Mouse (Mus musculus) hematopoietic stem cell, adult 5-6 weeks (primary cell): ENCODE measurements around the gene Vps37c. TPM values are rescaled to one million over a fixed set of nuclear protein-coding genes. Genes with fewer than 3 reads are reported as not detected.

Source experiments
- ATAC-seq, 2 experiments: fragments of 125-278 bp in 1 of 2; replicated peaks in 1 of 2; 2 replicates each; pipeline ENCODE4 v1.8.0; 2016 to 2017; ENCODE audit warnings: inconsistent platforms in 2 of 2, mild to moderate bottlenecking in 2 of 2, moderate number of reproducible peaks in 2 of 2, low read depth in 1 of 2, moderate TSS enrichment in 1 of 2; ENCODE audit not compliant: low FRiP score in 2 of 2, poor library complexity in 2 of 2, severe bottlenecking in 2 of 2, insufficient read depth in 1 of 2, low TSS enrichment in 1 of 2
- total RNA-seq: library from RNA; stranded (forward); fragments of 172-1452, 232-1000 nt; gene quantifications from 2 replicates; pipeline ENCODE4 v1.2.3, GENCODE M21; 2017

Gene Vps37c
- total RNA-seq, 1 experiment from 2014 or later, result 11.7 TPM

- no peak for ATAC-seq
Observed at GRCm38 (mm10) chr19:10723649-10724048, 35.1 kb downstream of the Vps37c start.

GRCm38 (mm10) chr19:10724629-10725363 is 36.3 kb downstream of the Vps37c start:
- no peak for ATAC-seq

- ATAC-seq, result peak; percentile 17 to 22; a peak in 3 of 4 replicates
Observed at GRCm38 (mm10) chr19:10729889-10730288, 41.4 kb downstream of the Vps37c start.

GRCm38 (mm10) chr19:10730469-10730868 is 41.9 kb downstream of the Vps37c start:
- no peak for ATAC-seq

GRCm38 (mm10) chr19:10731975-10732374 is 43.4 kb downstream of the Vps37c start:
- no peak for ATAC-seq

GRCm38 (mm10) chr19:10732741-10733140 is 44.2 kb downstream of the Vps37c start:
- no peak for ATAC-seq

GRCm38 (mm10) chr19:10733501-10734127 is 45.1 kb downstream of the Vps37c start:
- no peak for ATAC-seq

- no peak for ATAC-seq
Observed at GRCm38 (mm10) chr19:10734554-10734953, 46.0 kb downstream of the Vps37c start.

GRCm38 (mm10) chr19:10735061-10735460 is 46.5 kb downstream of the Vps37c start:
- no peak for ATAC-seq

GRCm38 (mm10) chr19:10735861-10736260 is 47.3 kb downstream of the Vps37c start:
- no peak for ATAC-seq

- no peak for ATAC-seq
Observed at GRCm38 (mm10) chr19:10738038-10738437, 49.5 kb downstream of the Vps37c start.

GRCm38 (mm10) chr19:10738811-10739210 is 50.3 kb downstream of the Vps37c start, which contains the start of gene Cd5:
Gene Cd5, minus strand, starts transcription at chr19:10739002.
- ATAC-seq, result peak; percentile 70 to 72

- no peak for ATAC-seq
Observed at GRCm38 (mm10) chr19:10739916-10740315, 51.4 kb downstream of the Vps37c start.

- ATAC-seq, result peak; percentile 64 to 72
Observed at GRCm38 (mm10) chr19:10740641-10741440, 52.3 kb downstream of the Vps37c start.

GRCm38 (mm10) chr19:10742145-10742544 is 53.6 kb downstream of the Vps37c start:
- ATAC-seq, result no peak

GRCm38 (mm10) chr19:10742565-10742964 is 54.0 kb downstream of the Vps37c start:
- no peak for ATAC-seq

- ATAC-seq, result no peak
Observed at GRCm38 (mm10) chr19:10747182-10747581, 58.6 kb downstream of the Vps37c start.

- no peak for ATAC-seq
Observed at GRCm38 (mm10) chr19:10747718-10748117, 59.2 kb downstream of the Vps37c start.
